In the genomic region with DNA sequence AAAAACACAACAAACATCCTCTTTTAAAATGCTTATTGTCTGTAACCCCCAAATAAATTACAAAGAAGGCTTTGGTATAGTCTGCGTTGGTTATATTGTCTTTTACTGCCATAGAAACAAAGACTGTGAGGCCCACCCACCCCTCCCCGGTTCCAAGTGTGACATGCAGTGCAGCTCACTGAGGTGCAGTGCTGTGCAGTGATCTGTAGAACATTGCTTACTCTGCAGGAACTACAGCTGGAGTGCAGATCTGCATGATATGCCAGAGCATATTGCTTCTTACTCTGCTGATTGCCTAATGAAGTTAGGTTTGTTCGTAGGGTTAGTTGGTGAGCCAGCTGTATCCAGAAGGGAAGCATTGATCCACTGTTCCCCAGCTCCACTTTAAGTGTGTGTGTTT, we compare ENCODE assay signal across 19 mouse cellular contexts. TPM values are rescaled to one million over a fixed set of nuclear protein-coding genes. Genes with fewer than 3 reads are reported as not detected.
"Had no signal": no experiment of that assay in that cellular context is flagged by ENCODE, and none has a peak within 500 bp of the region (broad histone marks: within the 10 kb centered on the region; RNA-seq: fewer than 3 reads in every experiment).

No protein-coding gene starts in this region.

- H3K4me2 ChIP-seq: lung, embryonic 15.5 days; midbrain, embryonic 11.5 days; midbrain, embryonic 13.5 days; midbrain, embryonic 15.5 days; neural tube, embryonic 12.5 days; stomach, embryonic 15.5 days had no signal

- H3K9ac ChIP-seq: liver, postnatal 0 days; lung, embryonic 15.5 days; midbrain, embryonic 13.5 days; midbrain, embryonic 15.5 days; neural tube, embryonic 12.5 days; stomach, embryonic 15.5 days had no signal

- H3K27ac ChIP-seq: lung, embryonic 15.5 days; macrophage; midbrain, embryonic 13.5 days; midbrain, embryonic 15.5 days; neural tube, embryonic 12.5 days; stomach, embryonic 15.5 days; stomach, postnatal 0 days had no signal

- DNase-seq: liver, postnatal 0 days; lung, adult 2 months; lung, postnatal 14 days; lung, postnatal 36 days; right cerebral cortex, postnatal 14 days; thymus, adult 2 months; thymus, postnatal 25 days; thymus, postnatal 4 days had no signal

- H3K4me1 ChIP-seq: lung, embryonic 15.5 days; midbrain, embryonic 13.5 days; midbrain, embryonic 15.5 days; neural tube, embryonic 12.5 days; stomach, embryonic 15.5 days had no signal

- H3K36me3 ChIP-seq: lung, embryonic 15.5 days; midbrain, embryonic 13.5 days; midbrain, embryonic 15.5 days; neural tube, embryonic 12.5 days; stomach, embryonic 15.5 days had no signal

- H3K27me3 ChIP-seq: lung, embryonic 15.5 days; midbrain, embryonic 13.5 days; midbrain, embryonic 15.5 days; neural tube, embryonic 12.5 days; stomach, embryonic 15.5 days had no signal

- ATAC-seq: liver, postnatal 0 days; lung, postnatal 0 days; midbrain, embryonic 13.5 days; midbrain, embryonic 15.5 days had no signal

- H3K9me3 ChIP-seq: lung, embryonic 15.5 days; megakaryocyte, embryonic 14.5 days; midbrain, embryonic 13.5 days; midbrain, embryonic 15.5 days; neural tube, embryonic 12.5 days; stomach, embryonic 15.5 days had no signal

- H3K4me3 ChIP-seq: lung, embryonic 15.5 days; megakaryocyte, embryonic 14.5 days; midbrain, embryonic 13.5 days; midbrain, embryonic 15.5 days; neural tube, embryonic 12.5 days; stomach, embryonic 15.5 days had no signal

RNA-seq across cellular contexts. Expression of a gene that starts 57.1 kb away (rescaled TPM):
- total RNA-seq: megakaryocyte progenitor cell, adult 5-6 weeks had no signal
- polyA plus RNA-seq: liver, postnatal 0 days; neural tube, embryonic 12.5 days had no signal
